Mouse (Mus musculus) stomach, embryonic 15.5 days (tissue): ENCODE measurements around the gene Ncf1. TPM values are rescaled to one million over a fixed set of nuclear protein-coding genes. Genes with fewer than 3 reads are reported as not detected.

Experiments used
- ATAC-seq: fragments of 200-750 bp; cut with Nextera tagmentation; 2 replicates; pipeline ENCODE4 v1.8.0; 2017; ENCODE audit warnings: low read depth, moderate number of reproducible peaks, moderate TSS enrichment; ENCODE audit not compliant: insufficient read depth, low FRiP score
- H3K27ac ChIP-seq: fragments of 300-500 bp; sonication (generic); 2 replicates; pipeline ENCODE4 v1.5.1; 2015; ENCODE audit warnings: mild to moderate bottlenecking, inconsistent platforms
- H3K27me3 ChIP-seq: fragments of 300-500 bp; sonication (generic); replicated peaks from 2 replicates; pipeline ENCODE4 v1.6.1; 2015; ENCODE audit warnings: inconsistent platforms
- H3K36me3 ChIP-seq: fragments of 300-500 bp; sonication (generic); 2 replicates; pipeline ENCODE4 v1.6.1; 2015; ENCODE audit warnings: inconsistent platforms
- H3K4me1 ChIP-seq: fragments of 300-500 bp; sonication (generic); 2 replicates; pipeline ENCODE4 v1.6.1; 2015; ENCODE audit warnings: inconsistent platforms
- H3K4me2 ChIP-seq: fragments of 300-500 bp; sonication (generic); 2 replicates; pipeline ENCODE4 v1.6.1; 2015; ENCODE audit warnings: mild to moderate bottlenecking, inconsistent platforms
- H3K4me3 ChIP-seq: fragments of 300-500 bp; sonication (generic); replicated peaks from 2 replicates; pipeline ENCODE4 v1.5.1; 2015; ENCODE audit warnings: inconsistent platforms
- H3K9ac ChIP-seq: fragments of 300-500 bp; sonication (generic); 2 replicates; pipeline ENCODE4 v1.6.1; 2015; ENCODE audit warnings: inconsistent platforms
- H3K9me3 ChIP-seq: fragments of 300-500 bp; sonication (generic); 2 replicates; pipeline ENCODE4 v1.6.1; 2016; ENCODE audit warnings: inconsistent platforms
- WGBS: fragments of 180-500 bp; shearing (Covaris S2); methylation state at CpG from one replicate; pipeline ENCODE4 v1.1.7; 2015; 5-methylcytosine and 5-hydroxymethylcytosine counted together
- polyA plus RNA-seq: library from polyadenylated mRNA; unstranded; fragments of >200 nt; fragmentation: Nextera tagmentation; extraction: Ambion mirVana; gene quantifications from 2 replicates; pipeline ENCODE4 v1.2.1, GENCODE M21; 2015

Ncf1 gene
- polyA plus RNA-seq, 1 experiment from 2014 or later: 7.9 TPM

GRCm38 (mm10) chr5:134258934-134259333 is 29.5 kb upstream of the Ncf1 start:
- H3K4me3 ChIP-seq: no peak overlapping the region
- no peaks in the 10 kb centered on the region for H3K9me3 ChIP-seq
- ATAC-seq: no peak
- H3K36me3 ChIP-seq: peaks cover 87% of the 10 kb centered on the region
- H3K4me1 ChIP-seq: no peaks in the 10 kb centered on the region
- 97% methylated on average over 2 of the region's 2 CpGs for WGBS
- H3K4me2 ChIP-seq: no peak overlapping the region
- H3K27me3 ChIP-seq: no peaks in the 10 kb centered on the region
- no peak overlapping the region for H3K9ac ChIP-seq
- no peak overlapping the region for H3K27ac ChIP-seq

GRCm38 (mm10) chr5:134258395-134258794 is 29.0 kb upstream of the Ncf1 start:
- Histone ChIP-seq H3K4me1 (no peaks in the 10 kb centered on the region), H3K36me3 (peaks cover 85% of the 10 kb centered on the region), H3K4me2 (no peak overlapping the region), H3K27ac (no peak overlapping the region), H3K9me3 (no peaks in the 10 kb centered on the region), H3K27me3 (no peaks in the 10 kb centered on the region), H3K4me3 (no peak overlapping the region), H3K9ac (no peak overlapping the region)
- ATAC-seq: no peak
- WGBS: 75% methylated on average over 4 of the region's 4 CpGs

GRCm38 (mm10) chr5:134257349-134258031 is 28.1 kb upstream of the Ncf1 start:
- 89% methylated on average over 13 of the region's 13 CpGs for WGBS
- no peaks in the 10 kb centered on the region for H3K4me1 ChIP-seq
- no peak overlapping the region for H3K27ac ChIP-seq
- no peak overlapping the region for H3K4me2 ChIP-seq
- no peak overlapping the region for H3K4me3 ChIP-seq
- no peak for ATAC-seq
- H3K9me3 ChIP-seq: no peaks in the 10 kb centered on the region
- H3K9ac ChIP-seq: no peak overlapping the region
- no peaks in the 10 kb centered on the region for H3K27me3 ChIP-seq
- H3K36me3 ChIP-seq: peaks cover 85% of the 10 kb centered on the region

- Histone ChIP-seq H3K27me3 (no peaks in the 10 kb centered on the region), H3K4me1 (no peaks in the 10 kb centered on the region), H3K9ac (no peak overlapping the region), H3K9me3 (no peaks in the 10 kb centered on the region), H3K36me3 (peaks cover 86% of the 10 kb centered on the region), H3K4me2 (no peak overlapping the region), H3K27ac (no peak overlapping the region), H3K4me3 (no peak overlapping the region)
- no peak for ATAC-seq
- WGBS: 91% methylated on average over 10 of the region's 10 CpGs
These were observed 25.9 kb upstream of the Ncf1 start for GRCm38 (mm10) chr5:134255294-134255693.

- Histone ChIP-seq H3K27ac (no peak overlapping the region), H3K27me3 (no peaks in the 10 kb centered on the region), H3K4me1 (no peaks in the 10 kb centered on the region), H3K9ac (no peak overlapping the region), H3K36me3 (peaks cover 84% of the 10 kb centered on the region), H3K4me2 (no peak overlapping the region), H3K4me3 (no peak overlapping the region), H3K9me3 (no peaks in the 10 kb centered on the region)
- no peak for ATAC-seq
- 73% methylated on average over 3 of the region's 3 CpGs for WGBS
These were observed 24.4 kb upstream of the Ncf1 start for GRCm38 (mm10) chr5:134253806-134254205.

GRCm38 (mm10) chr5:134251083-134251482 is 21.7 kb upstream of the Ncf1 start:
- H3K36me3 ChIP-seq: peaks cover 90% of the 10 kb centered on the region
- no peak overlapping the region for H3K4me2 ChIP-seq
- no peak overlapping the region for H3K9ac ChIP-seq
- no peak for ATAC-seq
- H3K9me3 ChIP-seq: no peaks in the 10 kb centered on the region
- H3K4me3 ChIP-seq: no peak overlapping the region
- H3K27ac ChIP-seq: no peak overlapping the region
- H3K4me1 ChIP-seq: no peaks in the 10 kb centered on the region
- H3K27me3 ChIP-seq: no peaks in the 10 kb centered on the region
- WGBS: 91% methylated on average over 4 of the region's 4 CpGs

GRCm38 (mm10) chr5:134250601-134251000 is 21.2 kb upstream of the Ncf1 start:
- H3K27ac ChIP-seq: no peak overlapping the region
- H3K9me3 ChIP-seq: no peaks in the 10 kb centered on the region
- H3K4me1 ChIP-seq: no peaks in the 10 kb centered on the region
- H3K9ac ChIP-seq: no peak overlapping the region
- H3K36me3 ChIP-seq: peaks cover 91% of the 10 kb centered on the region
- H3K4me3 ChIP-seq: no peak overlapping the region
- WGBS: 90% methylated on average over 3 of the region's 3 CpGs
- H3K27me3 ChIP-seq: no peaks in the 10 kb centered on the region
- ATAC-seq: no peak
- H3K4me2 ChIP-seq: no peak overlapping the region

GRCm38 (mm10) chr5:134249245-134249649 is 19.8 kb upstream of the Ncf1 start:
- WGBS: 88% methylated on average over 8 of the region's 8 CpGs
- H3K4me2 ChIP-seq: no peak overlapping the region
- ATAC-seq: no peak

GRCm38 (mm10) chr5:134248608-134249244 is 19.3 kb upstream of the Ncf1 start:
- Histone ChIP-seq H3K4me1 (no peaks in the 10 kb centered on the region), H3K27ac (no peak overlapping the region), H3K27me3 (no peaks in the 10 kb centered on the region), H3K4me2 (no peak overlapping the region), H3K4me3 (no peak overlapping the region), H3K9me3 (no peaks in the 10 kb centered on the region), H3K36me3 (peaks cover 94% of the 10 kb centered on the region), H3K9ac (no peak overlapping the region)
- no peak for ATAC-seq
- WGBS: 88% methylated on average over 14 of the region's 14 CpGs

More at GRCm38 (mm10) chr5:134249245-134249649, 19.8 kb upstream of the Ncf1 start:
- H3K27ac ChIP-seq: no peak overlapping the region
- H3K36me3 ChIP-seq: peaks cover 91% of the 10 kb centered on the region
- H3K9me3 ChIP-seq: no peaks in the 10 kb centered on the region
- no peak overlapping the region for H3K9ac ChIP-seq
- H3K4me3 ChIP-seq: no peak overlapping the region
- no peaks in the 10 kb centered on the region for H3K27me3 ChIP-seq
- H3K4me1 ChIP-seq: no peaks in the 10 kb centered on the region

GRCm38 (mm10) chr5:134246146-134246545 is 16.7 kb upstream of the Ncf1 start:
- H3K9ac ChIP-seq: no peak overlapping the region
- peaks cover 93% of the 10 kb centered on the region for H3K36me3 ChIP-seq
- ATAC-seq: no peak
- no peaks in the 10 kb centered on the region for H3K9me3 ChIP-seq
- 87% methylated on average over 5 of the region's 5 CpGs for WGBS
- H3K27ac ChIP-seq: no peak overlapping the region
- no peak overlapping the region for H3K4me3 ChIP-seq
- H3K27me3 ChIP-seq: no peaks in the 10 kb centered on the region
- H3K4me1 ChIP-seq: no peaks in the 10 kb centered on the region
- no peak overlapping the region for H3K4me2 ChIP-seq

- no peak for ATAC-seq
- H3K27ac ChIP-seq: no peak overlapping the region
- WGBS: 94% methylated on average over 5 of the region's 5 CpGs
- no peaks in the 10 kb centered on the region for H3K4me1 ChIP-seq
- no peak overlapping the region for H3K4me2 ChIP-seq
- no peaks in the 10 kb centered on the region for H3K9me3 ChIP-seq
- H3K36me3 ChIP-seq: peaks cover 97% of the 10 kb centered on the region
- H3K4me3 ChIP-seq: no peak overlapping the region
- no peaks in the 10 kb centered on the region for H3K27me3 ChIP-seq
- no peak overlapping the region for H3K9ac ChIP-seq
These were observed 15.5 kb upstream of the Ncf1 start for GRCm38 (mm10) chr5:134244890-134245289.

GRCm38 (mm10) chr5:134243661-134244436 is 14.4 kb upstream of the Ncf1 start:
- WGBS: 85% methylated on average over 26 of the region's 26 CpGs
- Histone ChIP-seq H3K4me2 (no peak overlapping the region), H3K4me3 (no peak overlapping the region), H3K4me1 (no peaks in the 10 kb centered on the region), H3K27me3 (no peaks in the 10 kb centered on the region), H3K9me3 (no peaks in the 10 kb centered on the region), H3K36me3 (peaks cover 98% of the 10 kb centered on the region), H3K27ac (no peak overlapping the region), H3K9ac (no peak overlapping the region)
- ATAC-seq: no peak
